Mouse (Mus musculus): ENCODE measurements around the gene Nelfe.

Nelfe gene

DNA sequence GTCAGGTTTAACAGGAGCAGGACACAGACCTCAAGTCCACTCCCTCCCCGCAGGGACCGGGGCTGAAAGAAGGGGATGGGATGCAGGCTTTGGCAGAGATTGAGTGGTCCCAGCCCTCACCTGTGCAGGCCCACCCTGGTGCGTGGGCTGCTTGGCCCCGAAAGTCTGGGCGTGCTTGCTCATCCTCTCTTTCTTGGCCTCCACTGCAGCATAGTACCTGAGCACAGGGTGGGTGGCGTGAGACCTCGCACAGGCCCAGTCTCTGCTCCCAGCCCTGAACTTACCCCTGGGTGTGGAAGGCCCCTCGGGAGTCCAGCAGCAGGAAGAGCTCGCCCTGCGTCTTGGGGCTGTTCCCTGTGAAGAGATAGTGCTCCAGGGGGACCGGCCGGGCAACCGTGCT, 5.3 kb upstream of the Nelfe start:
- no peak for DNase-seq (ENCODE audit: low read depth in 2 of 2, low spot score in 2 of 2)

- DNase-seq (ENCODE audit: low read depth in 2 of 2, low spot score in 2 of 2), result no peak
These were observed 3.0 kb upstream of the Nelfe start for GRCm38 (mm10) chr17:34847192-34847591.

GRCm38 (mm10) chr17:34847615-34848014, 2.6 kb upstream of the Nelfe start:
- no peak for DNase-seq (ENCODE audit: low read depth in 2 of 2, low spot score in 2 of 2)

GRCm38 (mm10) chr17:34850517-34851125, 430 bp downstream of the Nelfe start:
- no peak for DNase-seq (ENCODE audit: low read depth in 2 of 2, low spot score in 2 of 2)

GRCm38 (mm10) chr17:34853511-34853910, 3.3 kb downstream of the Nelfe start:
- DNase-seq (ENCODE audit: low read depth in 2 of 2, low spot score in 2 of 2), result no peak

DNA sequence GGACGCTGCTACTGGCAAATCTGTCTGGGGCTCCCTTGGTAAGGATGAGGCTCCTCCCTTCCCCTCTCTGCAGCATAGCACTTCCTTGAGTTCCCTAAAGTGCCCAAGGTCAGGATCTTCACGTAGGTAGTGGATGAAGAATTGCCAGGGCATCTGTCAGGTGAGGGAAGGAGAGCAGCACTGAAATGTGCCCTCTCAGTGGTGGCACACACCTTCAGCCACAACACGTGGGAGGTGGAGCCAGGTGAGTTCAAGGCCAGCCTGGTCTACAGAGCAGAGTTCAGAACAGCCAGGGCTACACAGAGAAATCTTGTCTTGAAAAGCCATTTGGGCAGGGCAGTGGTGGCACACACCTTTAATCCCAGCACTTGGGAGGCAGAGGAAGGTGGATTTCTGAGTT, 4.6 kb downstream of the Nelfe start:
- no peak for DNase-seq (ENCODE audit: low read depth in 2 of 2, low spot score in 2 of 2)

- DNase-seq (ENCODE audit: low read depth in 2 of 2, low spot score in 2 of 2), result peak; percentile 39 to 43
These were observed 5.6 kb downstream of the Nelfe start for GRCm38 (mm10) chr17:34855825-34856224.

GRCm38 (mm10) chr17:34858670-34859069, 8.5 kb downstream of the Nelfe start:
- no peak for DNase-seq (ENCODE audit: low read depth in 2 of 2, low spot score in 2 of 2)

- DNase-seq (ENCODE audit: low read depth in 2 of 2, low spot score in 2 of 2), result no peak
These were observed 10.3 kb downstream of the Nelfe start for GRCm38 (mm10) chr17:34860514-34860913.

DNA sequence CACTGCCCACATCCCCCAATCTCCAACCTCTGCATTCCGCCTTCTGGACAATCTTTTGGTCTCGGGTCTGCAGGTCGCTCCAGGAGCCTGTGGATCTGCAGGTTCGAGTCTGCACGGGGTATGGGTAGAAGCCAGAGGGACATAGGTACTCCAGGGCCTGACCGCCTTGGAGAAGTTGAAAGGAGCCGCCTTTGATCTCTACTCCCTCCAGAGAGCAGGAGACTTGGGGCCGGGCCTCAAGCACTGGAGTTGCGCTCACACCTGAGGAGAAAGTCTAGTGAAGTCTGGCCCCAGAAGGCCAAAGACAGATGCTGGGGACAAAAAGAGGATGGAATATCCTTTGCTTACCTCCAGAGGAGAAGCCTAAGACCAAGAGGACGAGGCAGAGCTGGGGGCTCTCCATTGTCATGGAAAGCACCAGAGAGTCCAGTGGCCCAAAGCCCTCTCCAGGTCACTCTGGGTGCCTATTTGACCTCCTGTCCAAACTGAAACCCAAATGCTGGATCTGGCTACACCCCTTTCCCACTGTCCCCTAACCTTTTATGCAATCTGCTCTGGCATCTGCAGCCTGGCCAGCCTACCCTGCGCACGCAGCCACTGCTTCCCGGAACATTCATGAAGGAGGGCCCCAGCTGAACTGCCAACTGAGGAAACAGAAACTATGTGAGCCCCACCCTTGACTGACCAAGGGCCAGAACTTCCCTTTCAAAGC, 11.7 kb downstream of the Nelfe start:
- no peak for DNase-seq (ENCODE audit: low read depth in 2 of 2, low spot score in 2 of 2)

GRCm38 (mm10) chr17:34862416-34863081, 12.4 kb downstream of the Nelfe start, which contains the start of gene Cfb:
Gene Cfb (minus strand): TSS chr17:34862518.
- no peak for DNase-seq (ENCODE audit: low read depth in 2 of 2, low spot score in 2 of 2)

GRCm38 (mm10) chr17:34865981-34866380, 15.8 kb downstream of the Nelfe start:
- no peak for DNase-seq (ENCODE audit: low read depth in 2 of 2, low spot score in 2 of 2)

DNA sequence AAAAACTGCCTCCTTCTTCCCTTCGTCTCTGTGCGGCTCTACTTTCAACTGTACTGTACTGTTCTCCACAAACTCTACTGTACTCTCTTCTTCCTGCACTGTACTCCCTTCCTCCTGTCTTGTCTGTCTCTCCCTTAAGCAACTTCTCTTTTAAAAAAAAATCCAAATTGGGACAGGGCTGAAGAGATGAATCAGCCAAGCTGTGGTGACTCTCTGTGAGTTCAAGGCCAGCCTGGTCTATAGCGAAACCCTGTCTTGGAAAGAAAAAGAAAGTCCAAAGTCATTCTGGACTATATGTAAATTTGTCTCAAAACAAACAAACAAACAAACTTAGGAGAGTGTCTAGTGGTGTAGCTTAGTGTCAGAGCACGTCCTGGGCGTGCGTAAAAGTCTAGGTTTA, 24.1 kb downstream of the Nelfe start:
- DNase-seq (ENCODE audit: low read depth in 2 of 2, low spot score in 2 of 2), result no peak

GRCm38 (mm10) chr17:34879336-34879879, 29.2 kb downstream of the Nelfe start, which contains the start of gene Zbtb12:
Gene Zbtb12 (plus strand): TSS chr17:34879483.
- DNase-seq (ENCODE audit: low read depth in 2 of 2, low spot score in 2 of 2), result no peak

DNA sequence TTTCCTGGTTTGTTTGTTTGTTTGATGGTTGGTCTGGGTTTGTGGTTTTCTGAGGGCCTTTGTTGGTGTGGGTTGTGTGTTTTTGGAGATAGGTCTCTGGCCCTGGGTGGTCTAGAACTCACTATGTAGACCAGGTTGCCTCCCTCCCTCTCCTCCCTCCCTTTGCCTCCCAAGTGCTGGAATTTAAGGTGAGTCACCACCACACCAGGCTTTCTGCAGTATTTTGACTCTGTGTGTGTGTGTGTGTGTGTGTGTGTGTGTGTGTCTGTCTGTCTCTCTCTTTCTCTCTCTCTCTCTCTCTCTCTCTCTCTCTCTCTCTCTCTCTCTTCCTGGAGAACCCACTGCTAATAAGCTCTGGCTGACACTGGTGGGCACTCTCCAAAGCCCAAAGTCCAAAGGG, 31.0 kb downstream of the Nelfe start:
- DNase-seq (ENCODE audit: low read depth in 2 of 2, low spot score in 2 of 2), result no peak

DNA sequence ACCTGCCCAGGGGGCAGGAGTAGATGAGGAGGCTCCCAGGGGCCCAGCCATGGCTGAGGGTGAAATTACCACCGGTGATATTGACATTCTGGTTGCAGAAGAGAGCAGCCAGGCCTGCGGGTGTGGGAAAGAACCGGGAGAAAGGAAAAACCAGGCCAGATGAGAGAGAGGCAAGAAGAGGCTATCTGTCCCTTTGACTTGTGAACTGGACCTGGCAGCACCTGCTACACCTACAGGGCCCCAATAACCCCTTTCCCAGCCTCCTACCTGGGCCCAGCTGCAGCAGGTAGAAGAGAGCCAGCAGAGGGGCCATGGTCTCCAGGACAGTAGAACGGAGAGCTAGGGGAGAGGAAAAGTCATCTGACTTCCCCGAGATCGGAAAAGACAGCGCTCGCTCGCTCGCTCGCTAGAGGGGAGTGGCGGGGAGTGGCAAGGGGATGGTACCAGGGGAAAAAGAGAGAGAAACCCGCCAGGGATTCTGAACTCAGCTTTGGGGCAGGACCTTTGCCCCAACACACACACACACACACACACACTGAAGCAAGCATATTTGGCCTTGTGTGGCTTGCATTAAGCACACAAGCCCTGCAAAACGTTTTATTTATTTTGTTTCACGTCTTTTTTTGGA, 31.6 kb downstream of the Nelfe start, which contains the start of gene Gm20547:
Gene Gm20547 (minus strand): TSS at position 360 of the 628 bp plus-strand sequence.
- no peak for DNase-seq (ENCODE audit: low read depth in 2 of 2, low spot score in 2 of 2)

- no peak for DNase-seq (ENCODE audit: low read depth in 2 of 2, low spot score in 2 of 2)
These were observed 33.1 kb downstream of the Nelfe start for GRCm38 (mm10) chr17:34883332-34883731.

GRCm38 (mm10) chr17:34884704-34885103, 34.5 kb downstream of the Nelfe start:
- no peak for DNase-seq (ENCODE audit: low read depth in 2 of 2, low spot score in 2 of 2)

- DNase-seq (ENCODE audit: low read depth in 2 of 2, low spot score in 2 of 2), result no peak
These were observed 35.4 kb downstream of the Nelfe start for GRCm38 (mm10) chr17:34885615-34886014.

- DNase-seq (ENCODE audit: low read depth in 2 of 2, low spot score in 2 of 2), result no peak
These were observed 37.8 kb downstream of the Nelfe start for GRCm38 (mm10) chr17:34887942-34888341.

DNA sequence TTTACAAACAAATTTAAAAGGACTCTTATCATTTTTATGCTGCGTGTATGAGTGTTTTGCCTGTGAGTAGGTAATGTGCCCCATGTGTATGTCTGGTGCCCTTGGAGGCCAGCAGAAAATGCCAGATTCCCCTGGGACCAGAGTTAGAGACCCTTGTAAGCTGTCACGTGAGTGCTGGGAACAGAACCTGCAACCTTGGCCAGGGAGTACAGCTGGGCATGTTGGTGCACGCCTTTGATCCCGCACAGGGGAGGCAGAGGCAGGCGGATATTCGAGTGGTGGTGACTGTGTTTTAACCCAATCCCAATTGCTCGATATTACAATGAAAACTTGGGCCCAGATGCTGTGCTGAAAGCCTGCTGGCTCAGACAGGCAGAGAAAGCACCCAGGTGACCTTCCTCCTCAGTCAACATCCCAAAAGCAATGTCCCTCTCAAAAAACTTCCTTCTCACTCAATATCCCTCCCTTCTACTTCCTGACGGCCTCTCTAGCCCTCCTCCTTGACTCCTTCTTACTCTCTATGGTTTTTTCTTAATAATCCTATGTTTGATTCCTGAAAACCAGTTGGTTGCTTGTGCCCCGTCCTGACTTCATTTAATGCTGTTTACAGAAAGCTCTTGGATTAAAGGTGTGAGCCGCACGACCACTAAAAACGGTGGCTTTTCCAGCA, 40.0 kb downstream of the Nelfe start:
- no peak for DNase-seq (ENCODE audit: low read depth in 2 of 2, low spot score in 2 of 2)
